Mouse (Mus musculus) left cerebral cortex, adult 2 months (tissue): ENCODE results near the gene Megf6. TPM values are rescaled to one million over a fixed set of nuclear protein-coding genes. Genes with fewer than 3 reads are reported as not detected.
A peak's percentile ranks its signal among the peaks of the same experiment; 100 is the strongest.

ENCODE experiments used
- DNase-seq, 2 experiments: peaks; one replicate each; pipeline ENCODE4 v3.0.0; 2021 to 2022; ENCODE audit warnings: low spot score in 2 of 2, mixed read lengths in 1 of 2; ENCODE audit errors: extremely low spot score in 1 of 2
- H3K27ac ChIP-seq: fragments of 200-600 bp; 2 replicates; pipeline ENCODE4 v1.8.1; 2022
- H3K4me3 ChIP-seq: fragments of 200-600 bp; 2 replicates; pipeline ENCODE4 v1.8.1; 2022
- CTCF ChIP-seq: fragments of 200-600 bp; IDR thresholded peaks from 2 replicates; pipeline ENCODE4 v1.8.1; 2022; ENCODE audit warnings: antibody characterized with exemption, mild to moderate bottlenecking, moderate library complexity
- intact Hi-C: fragments of 180-260 bp; cut with DNase I; formaldehyde crosslinking; loops from one replicate; pipeline ENCODE4 v1.15.1; 2025
- total RNA-seq, 2 experiments: library from RNA; stranded (reverse); gene quantifications; 2 replicates each; pipeline ENCODE4 v1.2.3; 2021

The Megf6 gene
- total RNA-seq, 2 experiments from 2014 or later, result 4.3 to 5.5 TPM

DNA sequence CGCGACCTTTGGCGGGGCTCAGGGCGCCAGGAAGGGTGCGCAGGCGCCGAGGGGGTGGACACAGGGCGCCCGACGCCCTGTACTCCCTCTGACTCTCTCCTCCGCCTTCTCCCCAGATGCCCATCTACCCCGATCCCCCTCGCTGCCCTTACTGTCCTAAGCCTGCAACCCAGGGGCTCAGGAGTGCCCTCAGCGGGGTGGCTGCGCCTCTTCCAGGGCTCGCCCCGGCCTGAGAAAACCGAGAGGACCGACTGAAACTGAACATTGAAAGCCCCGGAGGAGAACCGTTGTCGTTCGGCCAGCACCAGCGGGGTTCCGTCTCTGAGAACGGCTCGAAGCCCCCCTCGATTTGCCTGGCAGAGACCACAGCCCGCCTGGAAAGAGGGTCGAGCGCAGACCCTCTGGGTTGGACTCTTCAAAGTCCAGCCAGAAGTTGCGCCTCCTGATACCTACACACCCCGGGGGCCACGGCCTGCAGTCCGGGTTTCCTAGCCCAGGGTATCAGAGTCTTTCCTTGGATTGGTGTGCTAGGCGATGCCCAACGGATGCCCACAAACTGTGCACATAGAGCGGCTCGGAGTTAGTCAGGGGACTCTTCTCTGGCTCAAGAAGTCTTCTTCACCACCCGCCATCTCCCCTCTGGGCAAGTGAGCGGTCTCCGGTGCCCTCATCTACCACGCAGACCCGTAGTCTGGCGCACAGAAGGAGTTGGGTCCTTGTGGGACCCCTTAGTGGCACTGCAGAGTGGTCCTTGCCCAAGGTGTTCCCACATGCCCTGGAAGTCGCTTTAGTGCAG is 30.1 kb upstream of the Megf6 start:
- DNase-seq, result no peak
- intact Hi-C loops, result no loop called here
- Histone ChIP-seq H3K27ac (no peak overlapping the region), H3K4me3 (peak overlapping the region; percentile 36)
- TF ChIP-seq CTCF, result no peak

DNA sequence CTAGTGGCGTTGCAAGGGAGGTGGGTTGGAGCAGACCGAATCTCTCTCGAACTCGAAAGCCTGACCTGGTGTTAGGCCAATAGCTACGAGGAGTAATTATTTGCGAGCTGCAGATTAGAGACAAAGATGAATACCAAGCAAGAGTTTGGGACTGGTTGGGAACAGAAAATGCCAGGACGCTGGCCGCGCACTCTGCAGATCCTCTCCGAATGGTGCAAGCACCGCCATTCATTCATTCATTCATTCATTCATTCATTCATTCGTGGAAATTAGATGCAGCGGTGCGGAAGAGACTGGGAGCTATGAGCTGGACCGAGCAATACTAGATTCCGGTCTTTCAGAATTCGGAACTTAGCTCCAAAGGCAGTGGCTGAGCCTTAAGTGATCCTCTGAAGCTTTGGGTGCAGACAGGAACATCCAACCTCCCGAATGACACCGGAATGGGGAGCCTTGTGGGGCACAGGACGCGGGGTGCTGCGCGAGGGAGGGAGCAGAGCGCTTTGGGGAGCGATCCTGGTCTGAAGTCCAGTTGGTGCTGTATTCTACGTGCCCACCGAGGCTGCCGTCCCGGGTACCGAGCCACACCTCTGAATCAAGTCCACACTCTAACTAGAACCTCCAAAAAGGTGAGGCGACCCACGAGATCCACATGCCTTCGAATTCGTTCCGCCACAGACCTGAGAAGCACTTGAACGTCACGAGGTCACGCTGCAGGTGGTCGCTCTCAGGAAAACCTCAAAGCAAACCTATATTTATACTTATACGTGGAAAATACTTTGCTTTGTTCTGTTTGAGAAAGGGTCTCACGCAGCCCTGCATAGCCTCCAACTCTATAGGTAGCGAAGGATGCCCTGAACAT is 29.3 kb upstream of the Megf6 start:
- no peak for TF ChIP-seq CTCF
- Histone ChIP-seq H3K4me3 (no peak overlapping the region), H3K27ac (no peak overlapping the region)
- no peak for DNase-seq
- intact Hi-C loops, result no loop called here

DNA sequence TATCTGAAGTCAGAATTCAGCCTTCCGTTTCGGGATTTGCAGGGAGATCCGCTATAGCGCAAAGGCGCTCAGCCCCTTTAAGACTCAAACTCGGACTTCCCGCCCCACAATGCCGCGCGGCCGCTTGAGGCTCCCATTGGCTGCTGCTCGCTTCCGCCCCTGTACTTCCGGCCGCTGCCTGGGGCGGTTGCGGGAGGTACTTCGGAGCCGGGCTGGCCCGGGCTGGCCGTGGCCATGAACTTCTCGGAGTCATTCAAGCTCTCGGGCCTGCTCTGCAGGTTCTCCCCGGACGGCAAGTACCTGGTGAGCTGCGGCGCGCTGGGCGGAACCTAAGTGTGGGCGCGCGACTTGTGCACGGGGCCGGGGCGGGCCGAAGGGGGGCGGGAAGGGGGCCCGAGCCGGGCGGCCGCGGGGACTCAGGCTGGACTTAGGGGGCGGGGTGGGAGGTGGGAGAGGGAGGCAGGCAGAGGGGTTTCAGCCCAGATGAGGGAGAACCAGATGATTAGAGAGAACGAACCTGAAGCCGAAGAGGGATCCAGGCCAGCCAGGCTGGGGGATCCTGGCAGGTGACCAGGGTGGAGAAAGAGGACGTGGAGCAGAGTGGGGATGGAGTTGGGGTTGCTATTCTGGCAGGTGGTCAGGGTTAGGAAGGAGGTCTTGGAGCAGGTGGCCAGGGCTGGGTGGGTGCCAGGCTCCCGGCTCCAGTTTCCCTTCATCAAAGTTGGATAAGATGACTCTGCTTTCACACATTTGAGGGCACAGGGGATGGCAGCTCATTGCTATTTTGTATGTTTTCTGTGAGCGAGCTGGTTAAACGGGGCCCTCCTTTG is 28.1 kb upstream of the Megf6 start, which contains the start of gene Wrap73:
TSS of gene Wrap73 (plus strand) at position 162 of the 830 bp plus-strand sequence.
- H3K27ac ChIP-seq, result peak within 1 kb of the TSS; percentile 91
- intact Hi-C loops, result loop anchor here (2.0 kb wide), 1 partner anchor 16 kb away; no protein-coding TSS in a partner anchor
- peak; percentile 86 to 90 for DNase-seq
- peak; percentile 18; the same call in 1 of the 2 replicates for TF ChIP-seq CTCF
- H3K4me3 ChIP-seq, result peak within 1 kb of the TSS; percentile 85

DNA sequence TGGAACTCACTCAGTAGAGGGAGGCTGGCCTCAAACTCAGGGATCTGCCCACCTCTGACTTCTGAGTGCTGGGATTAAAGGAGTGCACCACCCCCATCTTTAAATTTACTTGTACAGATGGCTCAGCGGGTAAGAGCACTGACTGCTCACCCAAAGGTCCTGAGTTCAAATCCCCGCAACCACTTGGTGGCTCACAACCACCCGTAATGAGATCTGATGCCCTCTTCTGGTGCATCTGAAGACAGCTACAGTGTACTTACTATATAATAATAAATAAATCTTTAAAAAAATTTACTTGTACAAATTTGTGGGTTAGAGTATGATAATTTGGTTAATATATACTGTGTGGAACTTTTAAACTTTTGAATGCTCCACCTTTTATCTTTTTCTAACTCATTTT is 25.8 kb upstream of the Megf6 start:
- Histone ChIP-seq H3K4me3 (no peak overlapping the region), H3K27ac (no peak overlapping the region)
- no peak for DNase-seq
- intact Hi-C loops, result no loop called here
- TF ChIP-seq CTCF, result peak; percentile 7

DNA sequence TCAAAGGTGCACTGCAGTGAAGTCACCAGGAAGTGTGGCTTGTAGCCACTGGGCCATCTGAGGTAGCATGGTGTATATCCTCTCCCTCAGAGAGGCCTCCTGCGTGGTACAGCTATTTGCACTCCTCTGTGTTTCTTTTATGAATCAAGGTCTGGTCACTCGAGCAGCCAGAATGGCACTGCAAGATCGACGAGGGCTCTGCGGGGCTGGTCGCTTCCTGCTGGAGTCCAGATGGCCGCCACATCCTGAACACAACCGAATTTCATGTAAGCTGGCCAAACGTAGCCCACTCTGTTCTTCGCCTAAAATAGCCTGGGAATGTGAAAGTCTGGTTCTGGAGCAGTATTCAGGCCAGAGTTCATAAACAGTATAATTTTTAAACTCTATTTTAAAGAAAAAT is 24.2 kb upstream of the Megf6 start:
- Histone ChIP-seq H3K4me3 (no peak overlapping the region), H3K27ac (no peak overlapping the region)
- intact Hi-C loops, result no loop called here
- no peak for TF ChIP-seq CTCF
- DNase-seq, result no peak

DNA sequence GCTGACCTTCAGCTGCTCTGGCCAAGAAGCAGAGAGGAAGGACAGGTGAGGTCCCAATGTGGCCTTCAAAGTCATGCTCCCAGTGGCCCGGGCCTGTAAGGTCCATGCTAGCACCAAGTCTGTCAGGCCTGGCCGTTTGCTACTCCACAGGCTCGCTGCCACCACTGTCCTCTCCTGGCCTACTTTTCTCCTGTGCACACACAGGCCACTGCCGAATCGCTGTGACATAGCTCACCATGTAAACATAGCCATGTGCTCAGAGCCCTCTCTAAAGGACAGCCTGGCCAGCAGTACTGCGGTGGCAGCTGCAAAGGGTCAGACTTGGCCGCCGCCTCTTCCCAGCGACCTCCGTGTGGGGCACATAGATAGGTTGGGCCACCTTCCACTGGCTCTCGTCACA is 16.4 kb upstream of the Megf6 start:
- Histone ChIP-seq H3K27ac (no peak overlapping the region), H3K4me3 (no peak overlapping the region)
- intact Hi-C loops, result loop anchor here (10.0 kb wide), 1 partner anchor 811 kb away; the partner anchor contains the start of genes Hes5 and Pank4
- no peak for TF ChIP-seq CTCF
- no peak for DNase-seq

DNA sequence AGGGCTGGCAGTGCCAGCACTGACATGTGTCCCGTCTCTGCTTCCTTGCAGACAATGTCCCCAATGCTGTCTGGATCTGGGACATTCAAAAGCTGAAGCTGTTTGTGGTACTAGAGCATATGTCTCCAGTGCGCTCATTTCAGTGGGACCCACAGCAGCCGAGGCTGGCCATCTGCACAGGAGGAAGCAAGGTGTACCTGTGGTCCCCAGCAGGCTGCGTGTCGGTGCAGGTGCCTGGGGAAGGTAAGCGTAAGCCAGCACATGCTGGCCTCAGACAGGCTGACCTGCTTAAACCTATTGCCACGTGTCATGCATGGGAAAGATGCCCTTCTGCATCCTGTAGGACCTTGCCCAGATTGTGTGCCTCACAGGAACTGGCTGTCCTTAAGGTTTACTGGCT is 14.5 kb upstream of the Megf6 start:
- no peak for DNase-seq
- Histone ChIP-seq H3K27ac (no peak overlapping the region), H3K4me3 (no peak overlapping the region)
- intact Hi-C loops, result loop anchor here (5.0 to 10.0 kb wide), 3 partner anchors 129 to 809 kb away; partner anchors contain the start of genes Hes5, Lrrc47, Pank4 and Smim1
- no peak for TF ChIP-seq CTCF

DNA sequence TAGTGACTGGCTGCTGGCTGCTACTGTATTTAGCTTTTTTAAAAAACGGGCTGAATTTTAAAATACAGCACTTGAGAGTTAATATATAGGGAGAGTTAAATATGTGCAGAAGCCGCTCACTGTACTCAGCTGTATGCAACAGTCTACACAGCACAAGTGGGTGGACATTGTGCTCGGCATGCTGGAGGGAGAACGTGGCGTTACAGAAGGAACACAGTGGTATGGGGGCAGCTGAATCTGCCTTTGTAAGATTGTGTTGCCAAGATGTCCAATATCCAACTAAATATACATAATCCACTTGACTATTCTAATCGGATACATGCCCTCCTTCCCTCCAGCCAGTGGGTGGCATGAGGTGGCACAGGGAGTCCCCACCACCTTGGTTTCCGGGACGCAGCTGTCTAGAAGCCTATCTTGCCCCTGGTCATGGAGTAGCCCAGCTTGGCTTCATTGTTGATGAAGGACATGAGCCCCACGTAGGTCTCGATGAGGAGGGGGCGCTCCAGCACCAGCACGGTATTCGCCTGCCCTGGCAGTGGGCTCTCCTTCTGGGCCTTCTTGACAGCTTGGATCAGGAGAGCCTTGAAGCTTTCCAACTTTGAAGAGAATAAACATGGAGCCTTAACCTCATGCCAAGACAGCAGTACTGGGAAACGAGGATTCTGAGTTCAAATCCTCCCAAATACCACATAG is 12.4 kb upstream of the Megf6 start:
- intact Hi-C loops, result loop anchor here (2.0 to 10.0 kb wide), 4 partner anchors 15 to 807 kb away; partner anchors contain the start of genes Hes5, Lrrc47, Pank4 and Smim1

DNA sequence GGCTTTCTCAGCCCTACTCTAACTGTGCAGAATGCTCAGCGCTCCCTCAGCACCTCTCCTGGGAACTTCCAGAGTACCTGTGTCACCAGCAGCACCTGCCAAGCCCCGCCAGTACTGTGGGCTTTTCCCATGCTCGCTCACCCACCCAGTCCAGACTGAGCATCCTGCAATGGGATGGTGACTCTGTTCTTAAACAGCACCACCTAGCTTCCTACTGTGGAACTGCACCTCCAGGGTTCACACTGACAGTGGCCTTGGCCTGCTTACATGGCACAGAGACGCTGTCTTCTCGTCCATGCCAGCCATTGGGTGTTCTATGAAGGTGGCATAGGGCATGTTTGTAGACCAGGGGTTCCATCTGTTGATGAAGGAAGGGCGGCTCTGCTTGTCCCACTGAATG is 11.5 kb upstream of the Megf6 start:
- peak; percentile 99 for TF ChIP-seq CTCF
- intact Hi-C loops, result loop anchor here (2.0 to 10.0 kb wide), 4 partner anchors 16 to 806 kb away; partner anchors contain the start of genes Hes5, Lrrc47, Pank4 and Smim1
- H3K27ac ChIP-seq, result no peak overlapping the region; the same call in 1 of the 2 replicates
- H3K4me3 ChIP-seq, result peak overlapping the region; percentile 98; the same call in 1 of the 2 replicates
- DNase-seq, result peak; percentile 78 to 79

More for the DNA sequence above, 12.4 kb upstream of the Megf6 start:
- DNase-seq, result no peak
- Histone ChIP-seq H3K4me3 (no peak overlapping the region), H3K27ac (peak overlapping the region; percentile 3; the same call in 1 of the 2 replicates)
- TF ChIP-seq CTCF, result no peak

DNA sequence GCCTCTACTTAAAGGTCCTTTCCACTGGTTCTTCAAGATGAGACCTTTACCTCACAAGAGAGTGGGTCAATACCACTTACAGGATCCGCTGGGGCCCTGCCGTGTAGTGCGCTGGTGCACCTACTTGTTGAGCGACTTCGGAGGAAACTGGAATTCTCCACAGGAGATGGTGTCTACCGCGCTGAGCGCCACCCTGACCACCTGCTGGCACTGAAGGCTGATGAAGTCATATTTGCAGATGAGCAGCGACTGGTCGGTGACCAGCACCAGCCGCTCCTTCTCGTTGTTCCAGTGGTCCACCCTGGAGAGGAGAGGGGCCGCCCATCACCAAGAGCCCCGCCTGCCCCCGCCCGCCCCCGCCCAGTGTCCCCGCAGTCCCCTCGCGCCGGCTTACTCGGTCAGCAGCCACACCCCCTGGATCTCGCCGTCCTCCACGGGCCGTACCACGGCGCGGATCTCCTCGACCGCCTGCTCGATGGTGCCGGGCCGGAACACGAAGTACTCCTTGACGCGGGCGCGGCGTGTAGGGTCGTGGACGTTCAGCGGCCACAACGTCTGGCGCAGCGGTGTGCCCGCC is 10.5 kb upstream of the Megf6 start:
- no peak for DNase-seq
- H3K4me3 ChIP-seq, result peak overlapping the region; percentile 98
- no peak for TF ChIP-seq CTCF
- H3K27ac ChIP-seq, result peak overlapping the region; percentile 87
- intact Hi-C loops, result loop anchor here (2.0 to 10.0 kb wide), 7 partner anchors 17 to 805 kb away; partner anchors contain the start of genes Hes5, Lrrc47, Pank4 and Smim1
